Mouse (Mus musculus) kidney, postnatal 10 days (tissue): ENCODE results near the gene Cd86.

ENCODE experiments used
- DNase-seq: peaks from one replicate; pipeline ENCODE4 v3.0.0; 2021; ENCODE audit warnings: mixed read lengths

Cd86 gene

DNA sequence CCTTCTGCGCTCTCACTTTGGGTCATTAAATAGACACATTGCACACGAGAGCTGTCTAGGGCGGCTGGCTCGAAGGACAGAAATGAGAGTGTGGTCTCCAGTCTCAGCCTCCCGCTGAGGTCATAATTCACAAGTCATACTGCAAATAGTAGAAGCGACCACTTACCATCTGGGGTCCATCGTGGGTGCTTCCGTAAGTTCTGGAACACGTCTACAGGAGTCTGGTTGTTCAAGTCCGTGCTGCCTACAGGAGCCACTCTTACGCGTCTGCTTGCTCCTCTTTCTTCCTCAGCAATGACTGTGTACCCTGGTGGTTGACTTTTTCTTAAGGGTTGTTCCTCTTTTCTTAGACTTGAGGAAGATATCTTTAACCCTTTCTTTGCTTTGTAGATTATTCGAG lies at the start of gene Cd86:
Gene Cd86 (minus strand): TSS at position 300 of the 400 bp plus-strand sequence.
- DNase-seq, result no peak

GRCm38 (mm10) chr16:36711760-36712159 lies 45.9 kb upstream of the Cd86 start:
- no peak for DNase-seq

DNA sequence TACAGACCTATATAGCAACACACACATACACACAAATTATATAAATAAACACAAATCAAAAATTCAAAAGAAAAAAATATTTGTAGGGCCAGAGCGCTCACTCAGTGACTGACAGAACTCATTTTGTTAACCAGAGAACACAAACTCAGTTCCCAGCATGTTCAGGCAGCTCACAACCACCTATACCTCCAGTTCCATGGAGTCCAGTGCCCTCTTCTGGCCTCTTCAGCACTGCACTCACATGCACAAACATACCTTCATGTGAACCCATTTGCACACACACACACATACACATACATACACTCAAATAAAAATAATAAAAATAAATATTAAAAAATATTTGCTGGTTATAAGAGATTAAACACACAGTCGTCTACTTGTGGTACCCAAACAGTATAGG lies 44.9 kb upstream of the Cd86 start:
- no peak for DNase-seq

DNA sequence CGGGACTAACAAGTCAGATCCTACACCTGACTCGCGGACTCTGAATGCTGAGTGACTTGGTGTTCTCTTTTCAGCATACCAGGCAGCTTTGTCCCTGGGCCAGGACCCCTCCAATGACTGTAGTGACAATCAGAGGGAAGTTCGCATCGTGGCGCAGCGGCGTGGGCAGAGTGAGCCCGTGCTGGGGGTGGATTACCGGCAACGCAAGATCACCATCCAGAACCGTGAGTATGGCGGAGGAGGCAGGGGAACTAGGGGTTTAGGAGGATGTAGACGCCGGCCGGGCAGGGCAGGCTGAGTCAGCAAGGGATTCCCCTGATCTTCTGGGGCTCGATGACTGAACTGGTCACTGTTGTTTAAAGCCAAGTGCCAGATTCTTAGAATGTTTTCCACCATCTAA lies 43.5 kb upstream of the Cd86 start:
- DNase-seq, result no peak

DNA sequence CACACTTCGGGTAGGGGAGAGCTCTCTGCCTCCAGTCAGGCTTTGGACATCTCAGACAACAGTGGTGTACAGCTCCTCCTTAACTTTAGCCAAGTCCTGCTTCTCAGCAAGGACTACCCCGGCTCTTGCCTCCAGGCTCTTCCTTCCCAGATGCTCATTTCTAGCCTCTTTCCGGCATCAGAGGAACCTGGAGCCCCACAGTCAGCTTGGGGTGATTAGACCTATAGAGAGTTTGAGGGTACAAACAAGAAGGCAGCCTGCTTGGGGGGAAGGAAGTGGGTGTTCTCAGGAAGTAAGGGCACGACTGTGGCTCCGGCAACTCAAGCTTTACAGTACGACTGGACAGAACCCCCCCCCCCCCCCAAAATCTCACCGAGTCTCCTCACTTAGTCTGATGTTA lies 42.9 kb upstream of the Cd86 start:
- no peak for DNase-seq

DNA sequence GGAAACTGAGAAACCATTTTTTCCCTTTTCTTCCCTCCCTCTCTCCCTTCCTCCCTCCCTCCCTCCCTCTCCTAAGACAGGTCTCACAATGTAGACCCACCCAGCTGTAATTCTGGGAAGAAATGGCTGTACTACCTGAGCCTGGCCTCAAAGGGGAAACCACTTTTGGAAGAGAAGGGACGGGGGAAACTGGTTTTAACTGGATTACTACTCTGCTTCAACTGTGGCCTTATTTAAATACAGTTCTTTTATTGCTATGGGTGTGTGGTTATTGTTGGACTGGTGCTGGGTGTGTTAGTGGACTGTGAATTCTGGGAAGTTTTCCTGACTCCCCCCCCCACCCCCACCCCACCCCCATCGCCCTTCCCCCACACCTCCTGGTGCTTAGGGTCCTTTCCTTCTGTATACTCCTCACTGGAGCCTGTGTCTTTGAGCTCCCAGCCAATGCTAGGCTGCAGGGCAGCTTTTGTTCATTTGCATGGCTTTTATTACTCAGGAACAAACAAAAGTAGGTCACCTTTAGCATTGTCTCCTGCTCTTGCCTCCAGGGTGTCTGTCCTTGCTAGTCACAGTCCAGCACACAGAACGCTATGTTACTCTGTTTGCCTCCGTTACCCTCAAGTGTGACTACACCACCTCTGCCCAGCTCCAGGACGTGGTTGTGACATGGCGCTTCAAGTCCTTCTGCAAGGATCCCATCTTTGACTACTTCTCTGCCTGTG lies 42.0 kb upstream of the Cd86 start:
- DNase-seq, result peak; percentile 24

DNA sequence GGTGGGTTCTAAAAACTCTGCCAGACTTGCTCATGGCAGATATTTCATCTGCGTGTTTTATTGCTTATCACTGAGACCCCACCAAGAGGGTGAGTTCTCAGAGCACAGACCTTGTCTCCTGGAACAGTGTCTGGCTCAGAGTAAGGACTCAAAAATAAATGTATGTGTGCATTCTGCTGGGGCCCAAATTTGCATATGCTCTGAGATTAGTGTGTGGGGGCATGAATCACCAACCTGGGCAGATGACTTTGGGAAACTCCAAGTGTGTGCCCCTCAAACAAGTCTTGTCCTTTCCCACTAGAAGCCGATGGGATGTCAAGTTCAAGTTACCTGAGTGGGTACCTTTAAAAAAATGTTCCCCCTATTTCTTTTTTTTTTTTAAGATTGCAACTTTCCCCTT lies 34.6 kb upstream of the Cd86 start:
- no peak for DNase-seq

GRCm38 (mm10) chr16:36697331-36697730 lies 31.4 kb upstream of the Cd86 start:
- DNase-seq, result no peak

DNA sequence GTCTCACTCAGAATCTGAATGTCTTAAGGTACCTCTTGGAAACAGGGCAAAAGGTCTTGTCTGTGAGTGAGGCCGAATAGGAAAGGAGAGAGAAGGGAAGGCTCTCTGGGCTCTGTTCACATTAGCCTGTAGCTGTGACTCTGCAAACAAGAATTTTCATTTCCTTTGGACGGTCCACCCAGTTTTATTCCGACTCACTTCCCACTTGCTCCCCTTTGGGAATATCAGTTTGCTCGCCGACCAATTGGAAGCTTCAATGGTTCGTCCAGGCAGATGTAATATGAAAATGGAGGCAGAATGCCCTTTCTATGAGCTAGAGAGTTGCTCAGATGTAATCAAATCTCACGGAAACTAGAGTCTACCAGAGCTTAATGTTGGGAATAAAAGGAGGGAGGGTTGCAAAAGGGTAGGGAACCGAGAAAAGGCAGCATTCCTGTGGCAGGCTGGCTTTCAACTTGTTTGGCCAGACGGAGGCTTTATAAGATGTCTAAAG lies 29.0 kb upstream of the Cd86 start:
- no peak for DNase-seq

DNA sequence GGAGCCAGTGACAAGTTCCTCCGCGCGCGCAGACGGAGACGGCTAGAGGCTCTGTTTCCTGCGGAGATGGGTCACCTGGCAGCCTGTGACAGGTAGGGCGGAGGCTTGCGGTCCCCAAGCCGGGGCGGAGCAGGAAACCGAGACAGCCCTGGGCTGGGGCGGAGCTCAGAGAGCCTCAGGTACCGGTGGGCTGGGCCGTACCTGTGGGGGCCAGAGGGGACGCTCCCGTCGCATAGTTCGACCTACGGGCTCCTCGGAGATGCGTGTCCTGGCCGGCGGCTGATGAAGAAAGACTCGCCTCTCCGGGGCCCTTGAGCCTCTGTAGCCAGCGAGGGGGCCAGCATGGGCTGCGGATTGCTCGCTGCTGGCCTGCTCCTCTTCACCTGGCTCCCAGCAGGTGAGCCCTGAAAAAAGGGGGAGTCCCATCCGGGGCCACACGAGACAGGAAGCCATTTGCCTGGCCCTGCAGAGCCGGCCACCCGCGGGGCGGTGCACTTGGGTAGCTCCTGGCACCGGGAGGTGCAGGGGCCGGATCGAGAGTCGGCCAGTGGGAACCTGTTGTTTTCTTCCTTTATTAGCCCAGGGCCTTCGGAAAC lies 28.0 kb upstream of the Cd86 start, which contains the start of gene Ildr1:
Gene Ildr1 (plus strand): TSS at position 161 of the 596 bp plus-strand sequence.
- DNase-seq, result peak; percentile 69

DNA sequence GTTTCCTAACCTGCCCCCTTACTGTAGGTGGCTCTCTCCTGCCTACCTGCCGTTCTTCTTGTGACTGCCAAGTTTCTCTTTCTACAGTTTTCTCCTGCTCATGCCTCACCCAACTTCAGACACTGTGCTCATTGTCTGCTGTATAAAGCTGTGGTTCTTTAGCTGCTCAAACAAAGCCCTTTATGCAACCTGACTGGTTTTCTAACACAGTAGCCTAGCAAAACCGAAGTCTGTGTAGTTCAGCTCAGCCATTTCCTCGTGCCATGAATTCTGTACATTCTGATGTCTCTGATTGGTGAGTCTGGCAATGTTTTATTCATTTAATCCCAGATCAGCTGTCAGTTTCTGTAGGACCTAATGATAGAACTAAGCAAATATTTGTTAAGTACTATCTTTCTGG lies 25.6 kb upstream of the Cd86 start:
- no peak for DNase-seq

DNA sequence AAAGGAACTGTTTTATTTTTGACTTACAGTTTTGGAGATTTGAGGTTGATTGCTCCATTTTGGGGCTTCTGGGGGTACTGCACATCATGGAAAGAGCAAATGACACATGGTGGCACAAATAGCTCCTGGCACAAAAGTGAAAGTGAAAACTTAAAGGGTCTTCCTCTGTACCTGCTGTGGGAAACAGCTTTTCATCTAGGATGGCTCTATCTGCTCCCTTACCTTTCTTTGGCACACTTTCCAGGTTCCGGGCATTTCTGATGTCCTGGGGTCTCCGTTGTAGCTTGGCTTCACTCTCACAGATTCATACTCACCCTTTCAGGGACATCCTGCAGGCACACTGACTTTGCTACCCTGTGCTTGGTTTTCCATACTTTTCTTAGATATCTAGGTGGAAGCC lies 22.2 kb upstream of the Cd86 start:
- DNase-seq, result no peak

DNA sequence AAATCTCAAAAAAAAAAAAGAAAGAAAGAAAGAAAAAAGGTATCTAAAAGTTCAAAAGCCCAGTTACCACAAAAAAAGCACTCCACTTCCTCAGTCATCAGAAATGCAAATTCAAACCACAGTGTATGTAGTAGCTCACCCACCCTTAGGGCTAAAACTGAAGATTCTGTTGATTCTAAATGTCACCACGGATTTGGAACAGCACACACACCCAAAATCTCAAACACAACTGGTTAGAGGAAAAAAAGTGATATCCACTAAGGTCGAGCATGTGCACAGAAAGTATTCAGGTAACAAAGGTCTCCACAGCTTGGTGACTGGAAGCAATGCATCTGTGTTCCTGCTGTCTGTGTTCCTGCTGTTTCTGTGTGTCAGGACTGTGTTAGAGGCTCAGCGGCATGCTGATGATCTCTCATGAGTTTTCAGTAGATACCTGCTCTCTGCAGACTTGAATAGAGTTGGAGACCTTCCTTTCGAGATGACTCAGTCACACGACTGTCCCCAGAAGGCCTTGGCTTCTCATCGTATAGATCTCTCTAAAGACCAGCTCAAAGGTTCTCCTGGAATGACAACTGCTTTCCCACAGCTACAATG lies 18.5 kb upstream of the Cd86 start:
- no peak for DNase-seq

DNA sequence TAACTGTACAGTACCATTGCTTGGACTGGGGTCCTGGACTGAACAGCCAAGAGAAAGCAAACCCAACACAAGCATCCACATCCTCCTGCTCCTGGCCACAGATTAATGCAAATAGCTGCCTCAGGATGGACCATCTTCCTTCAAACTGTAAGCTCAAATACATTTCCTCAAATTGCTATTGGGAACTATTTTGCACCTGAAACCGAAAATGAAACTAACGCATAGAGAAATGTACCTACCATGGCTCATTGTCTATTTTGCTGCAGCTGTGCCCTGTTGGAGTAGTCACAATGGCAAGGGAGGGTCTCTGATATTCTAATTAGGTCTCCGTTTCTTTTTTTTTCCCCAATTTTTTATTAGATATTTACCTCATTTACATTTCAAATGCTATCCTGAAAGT lies 15.9 kb upstream of the Cd86 start:
- DNase-seq, result no peak

GRCm38 (mm10) chr16:36675902-36676301 lies 10.0 kb upstream of the Cd86 start:
- no peak for DNase-seq

DNA sequence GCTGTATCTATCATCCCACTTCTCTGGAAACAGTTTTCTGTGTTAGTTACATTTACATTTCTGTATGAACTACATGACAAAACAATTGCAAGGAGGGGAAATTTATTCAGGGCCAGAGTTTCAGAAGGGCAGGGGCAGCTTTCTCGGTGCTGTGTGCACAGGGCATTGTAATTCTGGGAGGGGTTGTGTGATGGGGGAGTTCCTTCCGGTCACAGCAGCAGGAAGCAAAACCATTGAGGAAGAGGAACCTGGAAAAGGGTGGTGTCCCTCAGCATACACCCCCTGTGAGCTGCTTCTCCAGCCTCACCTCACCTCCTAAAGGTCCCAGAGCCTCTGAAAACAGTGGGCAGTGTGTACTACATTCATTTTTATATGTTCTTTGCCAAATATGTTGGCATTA lies 9.4 kb upstream of the Cd86 start:
- no peak for DNase-seq

- DNase-seq, result no peak
Measured at GRCm38 (mm10) chr16:36674457-36675204, 8.8 kb upstream of the Cd86 start.

DNA sequence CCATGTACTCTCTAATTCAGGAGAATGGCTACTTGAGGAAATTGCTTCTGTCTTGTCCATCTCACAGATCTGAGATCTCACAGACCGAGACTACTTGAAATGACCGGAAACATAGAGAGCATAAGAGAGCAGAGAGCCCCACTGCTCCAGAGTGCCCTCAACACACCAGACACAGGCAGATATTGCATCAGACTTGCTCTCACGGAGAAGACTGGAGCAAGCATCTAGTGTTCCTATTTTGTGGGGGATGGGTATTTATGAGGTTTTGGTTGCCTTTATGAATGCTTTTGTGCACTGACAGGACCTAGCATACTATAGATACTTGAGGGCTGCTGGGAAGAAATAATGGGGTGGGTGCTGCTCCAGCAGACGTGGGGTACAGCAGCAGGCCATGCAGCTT lies 7.3 kb upstream of the Cd86 start:
- DNase-seq, result no peak

DNA sequence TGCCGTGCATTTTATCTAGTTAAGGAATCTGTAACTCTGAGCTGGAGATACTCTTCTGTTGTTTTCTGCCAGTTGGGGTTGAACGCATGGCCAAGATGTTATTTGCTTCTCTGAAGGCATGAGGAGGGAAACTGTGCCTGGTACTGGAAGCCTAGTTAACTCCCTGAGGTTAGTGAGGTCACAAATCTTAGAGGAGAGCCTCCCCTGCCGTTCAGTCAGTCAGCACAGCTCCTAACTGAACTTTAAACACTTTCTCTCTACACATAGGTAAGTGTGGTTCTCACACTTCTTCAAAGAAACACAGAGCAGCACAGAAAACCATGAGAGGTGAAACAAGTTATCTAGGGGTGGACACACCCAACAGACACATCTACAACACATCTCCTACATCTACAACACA lies 4.7 kb upstream of the Cd86 start:
- no peak for DNase-seq

DNA sequence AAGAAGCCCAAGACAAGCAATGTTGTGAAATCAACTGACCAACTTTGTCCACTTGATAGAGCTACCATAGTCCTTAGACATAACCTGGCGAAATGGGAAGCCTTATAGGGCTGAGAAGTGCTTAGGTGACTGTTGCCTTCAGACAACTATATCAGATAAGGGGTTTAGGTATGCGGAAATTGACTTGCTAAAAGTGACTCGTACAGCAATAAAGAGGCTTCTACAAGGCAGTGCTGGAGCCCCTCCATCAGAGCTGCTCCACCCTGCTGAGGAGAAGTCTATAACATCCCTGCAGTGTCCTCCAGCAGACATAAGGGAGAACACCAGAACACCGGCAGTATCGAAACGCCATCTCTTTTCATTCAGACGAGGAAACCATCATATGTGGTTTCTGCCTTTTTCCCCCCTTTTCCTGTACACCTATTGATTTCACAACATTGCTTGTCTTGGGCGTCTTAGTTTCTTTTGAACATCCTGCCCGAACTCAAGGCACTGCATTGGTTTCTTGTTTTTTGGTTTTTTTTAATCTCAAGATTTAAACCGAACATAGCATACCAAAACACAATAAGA lies 652 bp upstream of the Cd86 start:
- DNase-seq, result no peak

- DNase-seq, result no peak
Measured at GRCm38 (mm10) chr16:36663484-36663883, 2.4 kb downstream of the Cd86 start.

- no peak for DNase-seq
Measured at GRCm38 (mm10) chr16:36661330-36661729, 4.6 kb downstream of the Cd86 start.

DNA sequence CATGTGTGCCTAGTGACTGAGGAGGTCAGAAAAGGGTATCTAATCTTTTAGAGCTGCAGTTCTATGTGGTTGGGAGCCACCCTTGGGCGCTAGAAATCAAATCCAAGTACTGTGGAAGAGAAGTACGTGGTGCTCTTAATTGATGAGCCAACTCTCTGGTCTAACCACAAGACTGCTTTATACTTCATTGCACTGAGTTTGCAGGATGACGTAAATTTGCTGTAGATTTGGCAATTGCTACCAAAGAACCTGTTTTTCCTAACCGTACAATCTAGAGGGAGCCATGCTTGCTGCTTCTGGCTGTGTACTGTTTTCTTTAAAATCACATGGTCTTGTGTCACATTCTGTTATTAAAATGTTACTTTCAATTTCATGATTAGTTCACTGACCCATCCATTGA lies 10.0 kb downstream of the Cd86 start:
- DNase-seq, result no peak
